Mouse (Mus musculus) heart, embryonic 14.5 days (tissue): Measurements from ENCODE around the gene Pbxip1. TPM values are rescaled to one million over a fixed set of nuclear protein-coding genes. Genes with fewer than 3 reads are reported as not detected.

Experiments used
- ATAC-seq: fragments of 200-750 bp; cut with Nextera tagmentation; 2 replicates; pipeline ENCODE4 v1.8.0; 2017; ENCODE audit warnings: low read depth, moderate TSS enrichment; ENCODE audit not compliant: insufficient number of reproducible peaks, insufficient read depth, low FRiP score
- H3K27ac ChIP-seq, 2 experiments: fragments of 200-500 bp in 1 of 2; fragments of 300-500 bp in 1 of 2; sonication (generic) in 1 of 2; replicated peaks in 1 of 2; 2 replicates each; pipeline ENCODE4 v1.5.1; 2012 to 2014; ENCODE audit warnings: low read depth in 2 of 2, low read length in 2 of 2, control low read depth in 1 of 2, mild to moderate bottlenecking in 1 of 2, mixed read lengths in 1 of 2; ENCODE audit not compliant: control insufficient read depth in 1 of 2, insufficient read depth in 1 of 2
- H3K27me3 ChIP-seq: fragments of 300-500 bp; sonication (generic); 2 replicates; pipeline ENCODE4 v1.6.1; 2014; ENCODE audit warnings: mild to moderate bottlenecking, low read length, control low read depth; ENCODE audit not compliant: control insufficient read depth, insufficient read depth
- H3K36me3 ChIP-seq: fragments of 300-500 bp; sonication (generic); 2 replicates; pipeline ENCODE4 v1.6.1; 2014; ENCODE audit warnings: mild to moderate bottlenecking, control low read depth, low read length, mixed read lengths; ENCODE audit not compliant: control insufficient read depth, insufficient read depth
- H3K4me1 ChIP-seq, 2 experiments: fragments of 200-500 bp in 1 of 2; fragments of 300-500 bp in 1 of 2; sonication (generic) in 1 of 2; 2 replicates each; pipeline ENCODE4 v1.6.1; 2012 to 2014; ENCODE audit warnings: low read length in 2 of 2, control low read depth in 1 of 2, mixed read lengths in 1 of 2; ENCODE audit not compliant: control insufficient read depth in 2 of 2, insufficient read depth in 2 of 2
- H3K4me2 ChIP-seq: fragments of 300-500 bp; sonication (generic); 2 replicates; pipeline ENCODE4 v1.6.1; 2014; ENCODE audit warnings: mild to moderate bottlenecking, low read length
- H3K4me3 ChIP-seq, 2 experiments: fragments of 200-500 bp in 1 of 2; fragments of 300-500 bp in 1 of 2; sonication (generic) in 1 of 2; 2 replicates each; pipeline ENCODE4 v1.5.1; 2012 to 2014; ENCODE audit warnings: low read length in 2 of 2, mild to moderate bottlenecking in 2 of 2, control low read depth in 1 of 2, low read depth in 1 of 2, moderate library complexity in 1 of 2; ENCODE audit not compliant: control insufficient read depth in 1 of 2, insufficient read depth in 1 of 2
- H3K9ac ChIP-seq: fragments of 300-500 bp; sonication (generic); 2 replicates; pipeline ENCODE4 v1.6.1; 2014; ENCODE audit warnings: mild to moderate bottlenecking, low read length
- H3K9me3 ChIP-seq: fragments of 300-500 bp; sonication (generic); 2 replicates; pipeline ENCODE4 v1.6.1; 2016; ENCODE audit warnings: low read length, control low read depth; ENCODE audit not compliant: control insufficient read depth
- WGBS: fragments of 180-500 bp; shearing (Covaris S2); extraction: QIAGEN DNeasy Blood & Tissue Kit; methylation state at CpG from one replicate; pipeline ENCODE4 v1.1.7; 2014; 5-methylcytosine and 5-hydroxymethylcytosine counted together
- polyA plus RNA-seq: library from polyadenylated mRNA; unstranded; fragments of >200 nt; fragmentation: Nextera tagmentation; extraction: Ambion mirVana; gene quantifications from 2 replicates; pipeline ENCODE4 v1.2.1, GENCODE M21; 2014

The Pbxip1 gene
- polyA plus RNA-seq, 1 experiment from 2014 or later = 37.3 TPM

GRCm38 (mm10) chr3:89492701-89493151 is 56.2 kb downstream of the Pbxip1 start:
- Histone ChIP-seq H3K9ac (no peak overlapping the region), H3K36me3 (no peaks in the 10 kb centered on the region), H3K27me3 (0 out of 2 replicates have a peak, but pooled peaks cover 6% of the 10 kb centered on the region), H3K27ac (no peak overlapping the region), H3K9me3 (0 out of 2 replicates have a peak, but pooled peaks cover 3% of the 10 kb centered on the region), H3K4me1 (peaks cover 2 to 6% of the 10 kb centered on the region in 2 experiments; a peak in 1 of 4 replicates), H3K4me2 (no peak overlapping the region), H3K4me3 (no peak overlapping the region)
- WGBS = 51% methylated on average over 8 of the region's 8 CpGs
- ATAC-seq = no peak

- 0 out of 2 replicates have a peak, but pooled peaks cover 3% of the 10 kb centered on the region for H3K27me3 ChIP-seq
- 79% methylated on average over 5 of the region's 5 CpGs for WGBS
- H3K4me2 ChIP-seq = no peak overlapping the region
- ATAC-seq = no peak
- H3K36me3 ChIP-seq = no peaks in the 10 kb centered on the region
- no peak overlapping the region for H3K9ac ChIP-seq
- 0 out of 2 replicates have a peak, but pooled peaks cover 3% of the 10 kb centered on the region for H3K9me3 ChIP-seq
- no peak overlapping the region for H3K27ac ChIP-seq
- H3K4me1 ChIP-seq = no peaks in the 10 kb centered on the region
- no peak overlapping the region for H3K4me3 ChIP-seq
Measured at GRCm38 (mm10) chr3:89494630-89495029, 58.1 kb downstream of the Pbxip1 start.

GRCm38 (mm10) chr3:89496366-89496765 is 59.9 kb downstream of the Pbxip1 start:
- no peak overlapping the region for H3K27ac ChIP-seq
- H3K4me1 ChIP-seq = no peaks in the 10 kb centered on the region
- no peak overlapping the region for H3K4me2 ChIP-seq
- no peaks in the 10 kb centered on the region for H3K36me3 ChIP-seq
- no peaks in the 10 kb centered on the region for H3K27me3 ChIP-seq
- ATAC-seq = no peak
- 0 out of 2 replicates have a peak, but pooled peaks cover 3% of the 10 kb centered on the region for H3K9me3 ChIP-seq
- 56% methylated on average over 3 of the region's 3 CpGs for WGBS
- no peak overlapping the region for H3K9ac ChIP-seq
- no peak overlapping the region for H3K4me3 ChIP-seq

GRCm38 (mm10) chr3:89499696-89500095 is 63.2 kb downstream of the Pbxip1 start:
- no peak overlapping the region for H3K27ac ChIP-seq
- 0 out of 2 replicates have a peak, but pooled peaks cover 2% of the 10 kb centered on the region for H3K9me3 ChIP-seq
- H3K27me3 ChIP-seq = no peaks in the 10 kb centered on the region
- no peaks in the 10 kb centered on the region for H3K4me1 ChIP-seq
- H3K36me3 ChIP-seq = no peaks in the 10 kb centered on the region
- H3K9ac ChIP-seq = no peak overlapping the region
- no peak overlapping the region for H3K4me3 ChIP-seq
- WGBS = 41% methylated on average over 7 of the region's 7 CpGs
- H3K4me2 ChIP-seq = no peak overlapping the region
- no peak for ATAC-seq

Other genes with a start within 250 kb of the Pbxip1 start
- gene Gba, start 233.8 kb upstream of the Pbxip1 start, polyA plus RNA-seq = 33.5 and 34.0 TPM in 2 replicates
- 12.9 and 14.5 TPM in 2 replicates for gene Thbs3, start 221.5 kb upstream of the Pbxip1 start, polyA plus RNA-seq
- gene Mtx1, start 209.6 kb upstream of the Pbxip1 start, polyA plus RNA-seq = 93.6 and 102 TPM in 2 replicates
- gene Muc1, start 207.6 kb upstream of the Pbxip1 start, polyA plus RNA-seq = 0.16 TPM in 1 of 2 replicates, not detected in the other
- gene Krtcap2, start 190.7 kb upstream of the Pbxip1 start, polyA plus RNA-seq = 216 and 239 TPM in 2 replicates
- gene Trim46, start 190.4 kb upstream of the Pbxip1 start, polyA plus RNA-seq = 0.85 and 0.95 TPM in 2 replicates
- 92.9 and 97.9 TPM in 2 replicates for gene Dpm3, start 177.3 kb upstream of the Pbxip1 start, polyA plus RNA-seq
- 48.2 and 48.9 TPM in 2 replicates for gene Slc50a1, start 166.1 kb upstream of the Pbxip1 start, polyA plus RNA-seq
- 38.4 and 39.7 TPM in 2 replicates for gene Efna1, start 155.6 kb upstream of the Pbxip1 start, polyA plus RNA-seq
- 0.78 and 1.1 TPM in 2 replicates for gene Efna3, start 113.7 kb upstream of the Pbxip1 start, polyA plus RNA-seq
- gene Efna4, start 98.7 kb upstream of the Pbxip1 start, polyA plus RNA-seq = 6.0 and 6.7 TPM in 2 replicates
- 31.0 and 38.6 TPM in 2 replicates for gene Adam15, start 86.7 kb upstream of the Pbxip1 start, polyA plus RNA-seq
- not detected in 2 replicates for gene Dcst2, start 74.7 kb upstream of the Pbxip1 start, polyA plus RNA-seq
- gene Dcst1, start 71.5 kb upstream of the Pbxip1 start, polyA plus RNA-seq = 0.16 and 0.18 TPM in 2 replicates
- 1.3 and 1.8 TPM in 2 replicates for gene Zbtb7b, start 41.9 kb upstream of the Pbxip1 start, polyA plus RNA-seq
- not detected in 2 replicates for gene Lenep, start 33.9 kb upstream of the Pbxip1 start, polyA plus RNA-seq
- gene Flad1, start 24.8 kb upstream of the Pbxip1 start, polyA plus RNA-seq = 33.5 and 35.2 TPM in 2 replicates
- 354 and 368 TPM in 2 replicates for gene Cks1b, start 18.3 kb upstream of the Pbxip1 start, polyA plus RNA-seq
- 48.0 and 50.5 TPM in 2 replicates for gene Shc1, start 18.3 kb upstream of the Pbxip1 start, polyA plus RNA-seq
- 24.3 and 27.8 TPM in 2 replicates for gene Pygo2, start 6.5 kb upstream of the Pbxip1 start, polyA plus RNA-seq
- 54.3 and 56.8 TPM in 2 replicates for gene Pmvk, start 17.8 kb downstream of the Pbxip1 start, polyA plus RNA-seq
- gene Kcnn3, start 83.5 kb downstream of the Pbxip1 start, polyA plus RNA-seq = 2.4 and 3.1 TPM in 2 replicates